Mouse (Mus musculus) heart, embryonic 13.5 days (tissue): ENCODE results near the gene Scnn1a. TPM values are rescaled to one million over a fixed set of nuclear protein-coding genes. Genes with fewer than 3 reads are reported as not detected.
"Not testable (repeated sequence)": the region's sequence is repeated elsewhere in the genome, so short reads cannot be mapped to it uniquely, and the experiment has no call there.

Experiments
- ATAC-seq: fragments of 200-750 bp; cut with Nextera tagmentation; 2 replicates; pipeline ENCODE4 v1.8.0; 2017; ENCODE audit warnings: moderate TSS enrichment; ENCODE audit not compliant: insufficient number of reproducible peaks, low FRiP score, low TSS enrichment; ENCODE audit errors: extremely low read depth
- H3K27ac ChIP-seq: fragments of 300-500 bp; sonication (generic); replicated peaks from 2 replicates; pipeline ENCODE4 v1.5.1; 2015; ENCODE audit warnings: moderate library complexity, mild to moderate bottlenecking, inconsistent platforms
- H3K27me3 ChIP-seq: fragments of 300-500 bp; sonication (generic); replicated peaks from 2 replicates; pipeline ENCODE4 v1.6.1; 2015; ENCODE audit warnings: mild to moderate bottlenecking, inconsistent platforms
- H3K36me3 ChIP-seq: fragments of 300-500 bp; sonication (generic); 2 replicates; pipeline ENCODE4 v1.6.1; 2015; ENCODE audit warnings: mild to moderate bottlenecking, inconsistent platforms
- H3K4me1 ChIP-seq: fragments of 300-500 bp; sonication (generic); 2 replicates; pipeline ENCODE4 v1.6.1; 2015; ENCODE audit warnings: inconsistent platforms
- H3K4me2 ChIP-seq: fragments of 300-500 bp; sonication (generic); 2 replicates; pipeline ENCODE4 v1.6.1; 2015; ENCODE audit warnings: inconsistent platforms, mild to moderate bottlenecking, moderate library complexity
- H3K4me3 ChIP-seq: fragments of 300-500 bp; sonication (generic); 2 replicates; pipeline ENCODE4 v1.5.1; 2015; ENCODE audit warnings: moderate library complexity, mild to moderate bottlenecking, inconsistent platforms
- H3K9ac ChIP-seq: fragments of 300-500 bp; sonication (generic); 2 replicates; pipeline ENCODE4 v1.6.1; 2015; ENCODE audit warnings: inconsistent platforms, mild to moderate bottlenecking, moderate library complexity
- H3K9me3 ChIP-seq: fragments of 300-500 bp; sonication (generic); 2 replicates; pipeline ENCODE4 v1.6.1; 2016; ENCODE audit warnings: inconsistent platforms
- WGBS: fragments of 180-500 bp; shearing (Covaris S2); methylation state at CpG from one replicate; pipeline ENCODE4 v1.1.7; 2015; ENCODE audit warnings: mixed read lengths; 5-methylcytosine and 5-hydroxymethylcytosine counted together
- polyA plus RNA-seq: library from polyadenylated mRNA; unstranded; fragments of >200 nt; fragmentation: Nextera tagmentation; extraction: Ambion mirVana; gene quantifications from 2 replicates; pipeline ENCODE4 v1.2.1, GENCODE M21; 2015

The Scnn1a gene
- polyA plus RNA-seq, 1 experiment from 2014 or later = 0.63 TPM

- no peak for ATAC-seq
- WGBS = 60% methylated on average over 4 of the region's 4 CpGs
- Histone ChIP-seq H3K9me3 (no peaks in the 10 kb centered on the region), H3K27ac (no peak overlapping the region), H3K4me3 (no peak overlapping the region), H3K9ac (no peak overlapping the region), H3K4me2 (no peak overlapping the region), H3K4me1 (no peaks in the 10 kb centered on the region), H3K27me3 (0 out of 2 replicates have a peak, but pooled peaks cover 6% of the 10 kb centered on the region), H3K36me3 (no peaks in the 10 kb centered on the region)
Observed at GRCm38 (mm10) chr6:125291329-125291728, 29.1 kb upstream of the Scnn1a start.

- Histone ChIP-seq H3K4me2 (no peak overlapping the region), H3K27ac (no peak overlapping the region), H3K36me3 (no peaks in the 10 kb centered on the region), H3K9me3 (no peaks in the 10 kb centered on the region), H3K9ac (no peak overlapping the region), H3K4me3 (no peak overlapping the region), H3K4me1 (no peaks in the 10 kb centered on the region), H3K27me3 (0 out of 2 replicates have a peak, but pooled peaks cover 11% of the 10 kb centered on the region)
- ATAC-seq = no peak
- 77% methylated on average over 7 of the region's 7 CpGs for WGBS
Observed at GRCm38 (mm10) chr6:125292256-125292655, 28.2 kb upstream of the Scnn1a start.

GRCm38 (mm10) chr6:125294049-125294448 is 26.4 kb upstream of the Scnn1a start:
- WGBS = 87% methylated on average over 4 of the region's 4 CpGs
- no peaks in the 10 kb centered on the region for H3K9me3 ChIP-seq
- no peak for ATAC-seq

GRCm38 (mm10) chr6:125297149-125297820 is 23.2 kb upstream of the Scnn1a start:
- H3K4me1 ChIP-seq = no peaks in the 10 kb centered on the region
- H3K9ac ChIP-seq = no peak overlapping the region
- H3K36me3 ChIP-seq = no peaks in the 10 kb centered on the region
- H3K27ac ChIP-seq = no peak overlapping the region
- WGBS = 59% methylated on average over 5 of the region's 5 CpGs
- H3K27me3 ChIP-seq = 0 out of 2 replicates have a peak, but pooled peaks cover 5% of the 10 kb centered on the region
- no peaks in the 10 kb centered on the region for H3K9me3 ChIP-seq
- no peak for ATAC-seq
- H3K4me3 ChIP-seq = no peak overlapping the region
- no peak overlapping the region for H3K4me2 ChIP-seq

More at GRCm38 (mm10) chr6:125294049-125294448, 26.4 kb upstream of the Scnn1a start:
- H3K27ac ChIP-seq = no peak overlapping the region
- H3K4me2 ChIP-seq = no peak overlapping the region
- 0 out of 2 replicates have a peak, but pooled peaks cover 9% of the 10 kb centered on the region for H3K27me3 ChIP-seq
- no peaks in the 10 kb centered on the region for H3K36me3 ChIP-seq
- no peak overlapping the region for H3K9ac ChIP-seq
- no peak overlapping the region for H3K4me3 ChIP-seq
- no peaks in the 10 kb centered on the region for H3K4me1 ChIP-seq

- Histone ChIP-seq H3K27me3 (0 out of 2 replicates have a peak, but pooled peaks cover 5% of the 10 kb centered on the region), H3K36me3 (peaks cover 4% of the 10 kb centered on the region), H3K27ac (no peak overlapping the region), H3K4me3 (no peak overlapping the region), H3K4me2 (no peak overlapping the region), H3K4me1 (no peaks in the 10 kb centered on the region), H3K9me3 (no peaks in the 10 kb centered on the region), H3K9ac (no peak overlapping the region)
- no peak for ATAC-seq
- 68% methylated on average over 1 of the region's 1 CpGs for WGBS
Observed at GRCm38 (mm10) chr6:125300982-125301381, 19.5 kb upstream of the Scnn1a start.

- no peak overlapping the region for H3K4me3 ChIP-seq
- no peak for ATAC-seq
- no peak overlapping the region for H3K9ac ChIP-seq
- no peak overlapping the region for H3K4me2 ChIP-seq
- H3K9me3 ChIP-seq = no peaks in the 10 kb centered on the region
- H3K27ac ChIP-seq = no peak overlapping the region
- no peaks in the 10 kb centered on the region for H3K27me3 ChIP-seq
- 78% methylated on average over 24 of the region's 24 CpGs for WGBS
- H3K4me1 ChIP-seq = no peaks in the 10 kb centered on the region
- peaks cover 18% of the 10 kb centered on the region for H3K36me3 ChIP-seq
Observed at GRCm38 (mm10) chr6:125302231-125302982, 18.1 kb upstream of the Scnn1a start.

- no peak overlapping the region for H3K4me2 ChIP-seq
- H3K4me3 ChIP-seq = no peak overlapping the region
- H3K9ac ChIP-seq = no peak overlapping the region
- no peak for ATAC-seq
- WGBS = 82% methylated on average over 4 of the region's 4 CpGs
- H3K27ac ChIP-seq = no peak overlapping the region
- no peaks in the 10 kb centered on the region for H3K4me1 ChIP-seq
- no peaks in the 10 kb centered on the region for H3K27me3 ChIP-seq
- H3K36me3 ChIP-seq = peaks cover 24% of the 10 kb centered on the region
- H3K9me3 ChIP-seq = no peaks in the 10 kb centered on the region
Observed at GRCm38 (mm10) chr6:125303242-125303641, 17.2 kb upstream of the Scnn1a start.

- not testable (repeated sequence) for H3K27me3 ChIP-seq, H3K4me2 ChIP-seq
- 87% methylated on average over 7 of the region's 7 CpGs for WGBS
Observed at GRCm38 (mm10) chr6:125304408-125304807, 16.1 kb upstream of the Scnn1a start.

GRCm38 (mm10) chr6:125305465-125305864 is 15.0 kb upstream of the Scnn1a start:
- Histone ChIP-seq H3K9me3 (no peaks in the 10 kb centered on the region), H3K27ac (no peak overlapping the region), H3K4me1 (peaks cover 9% of the 10 kb centered on the region), H3K36me3 (peaks cover 42% of the 10 kb centered on the region), H3K4me3 (no peak overlapping the region), H3K9ac (no peak overlapping the region), H3K27me3 (no peaks in the 10 kb centered on the region), H3K4me2 (no peak overlapping the region)
- no peak for ATAC-seq
- 73% methylated on average over 6 of the region's 6 CpGs for WGBS

More at GRCm38 (mm10) chr6:125304408-125304807, 16.1 kb upstream of the Scnn1a start:
- not testable (repeated sequence) for H3K9me3 ChIP-seq, H3K9ac ChIP-seq, H3K4me1 ChIP-seq, H3K4me3 ChIP-seq, H3K27ac ChIP-seq, ATAC-seq
- peaks cover 35% of the 10 kb centered on the region for H3K36me3 ChIP-seq

- Histone ChIP-seq H3K4me3 (no peak overlapping the region), H3K4me1 (peaks cover 17% of the 10 kb centered on the region), H3K9ac (no peak overlapping the region), H3K27me3 (no peaks in the 10 kb centered on the region), H3K4me2 (no peak overlapping the region), H3K27ac (no peak overlapping the region), H3K9me3 (no peaks in the 10 kb centered on the region), H3K36me3 (peaks cover 58% of the 10 kb centered on the region)
- 81% methylated on average over 5 of the region's 5 CpGs for WGBS
- no peak for ATAC-seq
Observed at GRCm38 (mm10) chr6:125307091-125307490, 13.4 kb upstream of the Scnn1a start.

GRCm38 (mm10) chr6:125308921-125309320 is 11.5 kb upstream of the Scnn1a start:
- no peaks in the 10 kb centered on the region for H3K9me3 ChIP-seq

More at GRCm38 (mm10) chr6:125308921-125309320, 11.5 kb upstream of the Scnn1a start:
- Histone ChIP-seq H3K27ac (no peak overlapping the region), H3K4me1 (peaks cover 33% of the 10 kb centered on the region), H3K4me2 (0 out of 2 replicates have a peak overlapping the region, but pooled peaks have one; percentile 13), H3K9ac (no peak overlapping the region), H3K27me3 (no peaks in the 10 kb centered on the region), H3K4me3 (no peak overlapping the region), H3K36me3 (peaks cover 59% of the 10 kb centered on the region)
- no peak for ATAC-seq
- WGBS = 17% methylated on average over 13 of the region's 13 CpGs
